Mouse (Mus musculus): ENCODE measurements around the gene Ddx18.

The Ddx18 gene

GRCm38 (mm10) chr1:121567521-121568489 is at the start of gene Ddx18:
Gene Ddx18, minus strand, starts transcription at chr1:121567989.
- DNase-seq (ENCODE audit: low spot score in 2 of 2): peak; percentile 97

- DNase-seq (ENCODE audit: low spot score in 2 of 2): no peak
These were observed 40.2 kb upstream of the Ddx18 start for GRCm38 (mm10) chr1:121608000-121608399.

- peak; percentile 6 to 47 for DNase-seq (ENCODE audit: low spot score in 2 of 2)
These were observed 37.3 kb upstream of the Ddx18 start for GRCm38 (mm10) chr1:121605118-121605517.

- no peak for DNase-seq (ENCODE audit: low spot score in 2 of 2)
These were observed 34.1 kb upstream of the Ddx18 start for GRCm38 (mm10) chr1:121601893-121602292.

GRCm38 (mm10) chr1:121601084-121601483 is 33.3 kb upstream of the Ddx18 start:
- peak in 1 of 2 experiments; percentile 10 for DNase-seq (ENCODE audit: low spot score in 2 of 2)

GRCm38 (mm10) chr1:121598421-121598820 is 30.6 kb upstream of the Ddx18 start:
- DNase-seq (ENCODE audit: low spot score in 2 of 2): no peak

- no peak for DNase-seq (ENCODE audit: low spot score in 2 of 2)
These were observed 29.3 kb upstream of the Ddx18 start for GRCm38 (mm10) chr1:121596951-121597625.

GRCm38 (mm10) chr1:121584838-121585237 is 17.0 kb upstream of the Ddx18 start:
- no peak for DNase-seq (ENCODE audit: low spot score in 2 of 2)

- no peak for DNase-seq (ENCODE audit: low spot score in 2 of 2)
These were observed 13.5 kb upstream of the Ddx18 start for GRCm38 (mm10) chr1:121581133-121581855.

- DNase-seq (ENCODE audit: low spot score in 2 of 2): no peak
These were observed 9.7 kb upstream of the Ddx18 start for GRCm38 (mm10) chr1:121577491-121577890.

- peak in 1 of 2 experiments; percentile 38 for DNase-seq (ENCODE audit: low spot score in 2 of 2)
These were observed 2.7 kb upstream of the Ddx18 start for GRCm38 (mm10) chr1:121570522-121570921.

- DNase-seq (ENCODE audit: low spot score in 2 of 2): no peak
These were observed 9.9 kb downstream of the Ddx18 start for GRCm38 (mm10) chr1:121557861-121558260.

- peak; percentile 29 to 45 for DNase-seq (ENCODE audit: low spot score in 2 of 2)
These were observed 16.3 kb downstream of the Ddx18 start for GRCm38 (mm10) chr1:121551457-121551835.

- DNase-seq (ENCODE audit: low spot score in 2 of 2): no peak
These were observed 16.9 kb downstream of the Ddx18 start for GRCm38 (mm10) chr1:121550801-121551456.

GRCm38 (mm10) chr1:121549456-121549855 is 18.3 kb downstream of the Ddx18 start:
- DNase-seq (ENCODE audit: low spot score in 2 of 2): no peak

- DNase-seq (ENCODE audit: low spot score in 2 of 2): no peak
These were observed 19.1 kb downstream of the Ddx18 start for GRCm38 (mm10) chr1:121548667-121549066.

- DNase-seq (ENCODE audit: low spot score in 2 of 2): peak; percentile 22 to 46
These were observed 20.9 kb downstream of the Ddx18 start for GRCm38 (mm10) chr1:121546844-121547243.

- no peak for DNase-seq (ENCODE audit: low spot score in 2 of 2)
These were observed 27.4 kb downstream of the Ddx18 start for GRCm38 (mm10) chr1:121540361-121540760.

- no peak for DNase-seq (ENCODE audit: low spot score in 2 of 2)
These were observed 36.4 kb downstream of the Ddx18 start for GRCm38 (mm10) chr1:121531439-121531838.

- DNase-seq (ENCODE audit: low spot score in 2 of 2): no peak
These were observed 38.5 kb downstream of the Ddx18 start for GRCm38 (mm10) chr1:121529286-121529685.

GRCm38 (mm10) chr1:121528399-121528720 is 39.4 kb downstream of the Ddx18 start, which contains the start of gene Htr5b:
Gene Htr5b, minus strand, starts transcription at chr1:121528465.
- DNase-seq (ENCODE audit: low spot score in 2 of 2): peak; percentile 17 to 38

All from frontal cortex, postnatal 36 days (tissue).